Mouse (Mus musculus) intestine, embryonic 14.5 days (tissue): ENCODE measurements around the gene Myo1a. TPM values are rescaled to one million over a fixed set of nuclear protein-coding genes. Genes with fewer than 3 reads are reported as not detected.
"Not testable (repeated sequence)": the region's sequence is repeated elsewhere in the genome, so short reads cannot be mapped to it uniquely, and the experiment has no call there.

Experiments used
- ATAC-seq: fragments of 200-750 bp; cut with Nextera tagmentation; replicated peaks from 2 replicates; pipeline ENCODE4 v1.8.0; 2017; ENCODE audit warnings: low read depth, moderate number of reproducible peaks, moderate TSS enrichment, moderate library complexity; ENCODE audit not compliant: low FRiP score, low TSS enrichment
- DNase-seq: peaks from one replicate; pipeline ENCODE4 v3.0.0-alpha.2; 2018; ENCODE audit warnings: low spot score
- H3K27ac ChIP-seq: fragments of 300-500 bp; sonication (generic); 2 replicates; pipeline ENCODE4 v1.5.1; 2014; ENCODE audit warnings: low read depth, mild to moderate bottlenecking, control low read depth
- H3K27me3 ChIP-seq: fragments of 300-500 bp; sonication (generic); replicated peaks from 2 replicates; pipeline ENCODE4 v1.6.1; 2014; ENCODE audit warnings: low read length, control low read depth; ENCODE audit not compliant: control insufficient read depth, insufficient read depth
- H3K36me3 ChIP-seq: fragments of 300-500 bp; sonication (generic); 2 replicates; pipeline ENCODE4 v1.6.1; 2014; ENCODE audit warnings: low read length, control low read depth; ENCODE audit not compliant: control insufficient read depth, insufficient read depth
- H3K4me1 ChIP-seq: fragments of 300-500 bp; sonication (generic); replicated peaks from 2 replicates; pipeline ENCODE4 v1.6.1; 2014; ENCODE audit warnings: low read length, control low read depth, mixed read lengths; ENCODE audit not compliant: control insufficient read depth, insufficient read depth
- H3K4me2 ChIP-seq: fragments of 300-500 bp; sonication (generic); 2 replicates; pipeline ENCODE4 v1.6.1; 2014; ENCODE audit warnings: low read length
- H3K4me3 ChIP-seq: fragments of 300-500 bp; sonication (generic); 2 replicates; pipeline ENCODE4 v1.5.1; 2014; ENCODE audit warnings: low read depth, low read length, control low read depth, mixed read lengths
- H3K9ac ChIP-seq: fragments of 300-500 bp; sonication (generic); 2 replicates; pipeline ENCODE4 v1.6.1; 2014; ENCODE audit warnings: mild to moderate bottlenecking, low read length
- H3K9me3 ChIP-seq: fragments of 300-500 bp; sonication (generic); 2 replicates; pipeline ENCODE4 v1.6.1; 2016; ENCODE audit warnings: low read length, control low read depth; ENCODE audit not compliant: control insufficient read depth
- WGBS: fragments of 180-500 bp; shearing (Covaris S2); extraction: QIAGEN DNeasy Blood & Tissue Kit; methylation state at CpG from one replicate; pipeline ENCODE4 v1.1.7; 2014; 5-methylcytosine and 5-hydroxymethylcytosine counted together
- polyA plus RNA-seq: library from polyadenylated mRNA; unstranded; fragments of >200 nt; fragmentation: Nextera tagmentation; extraction: Ambion mirVana; gene quantifications from 2 replicates; pipeline ENCODE4 v1.2.1, GENCODE M21; 2014

Gene Myo1a
- polyA plus RNA-seq = 11.5 and 15.3 TPM in 2 replicates

DNA sequence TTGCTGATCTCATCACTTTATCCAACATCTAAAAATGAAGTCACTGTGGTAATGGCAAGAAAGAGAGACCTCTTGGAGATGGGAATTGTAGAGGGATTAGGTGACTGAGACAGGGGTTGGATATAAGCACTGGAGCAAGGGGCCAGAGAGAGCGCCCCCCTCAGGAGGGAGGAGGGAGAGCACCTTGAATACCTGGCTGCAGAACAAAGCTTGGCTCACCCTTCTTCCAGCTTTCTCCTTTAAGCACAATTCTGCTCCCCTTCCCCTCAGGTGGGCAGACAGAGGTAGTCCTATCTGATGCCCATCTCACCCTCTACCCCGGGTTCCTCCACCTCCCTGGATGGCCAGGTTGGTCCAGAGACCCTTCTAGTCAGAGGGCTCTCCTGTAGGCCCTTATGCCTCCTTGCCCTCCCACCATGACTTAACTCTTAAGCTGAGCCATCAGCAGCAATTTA, at the start of gene Myo1a:
Gene Myo1a, plus strand, starts transcription at position 405 of the 455 bp plus-strand sequence.
- DNase-seq = no peak
- WGBS = 75% methylated on average over 2 of the region's 2 CpGs
- ATAC-seq = no peak; the same call in 1 of the 2 replicates
- Histone ChIP-seq H3K9ac (no peak within 1 kb of the TSS), H3K4me2 (no peak within 1 kb of the TSS), H3K27ac (0 out of 2 replicates have a peak within 1 kb of the TSS, but pooled peaks have one; percentile 18), H3K4me1 (peaks cover 3% of the 10 kb centered on the region; the same call in 1 of the 2 replicates), H3K9me3 (no peaks in the 10 kb centered on the region), H3K36me3 (no peaks in the 10 kb centered on the region), H3K4me3 (no peak within 1 kb of the TSS), H3K27me3 (no peaks in the 10 kb centered on the region)

DNA sequence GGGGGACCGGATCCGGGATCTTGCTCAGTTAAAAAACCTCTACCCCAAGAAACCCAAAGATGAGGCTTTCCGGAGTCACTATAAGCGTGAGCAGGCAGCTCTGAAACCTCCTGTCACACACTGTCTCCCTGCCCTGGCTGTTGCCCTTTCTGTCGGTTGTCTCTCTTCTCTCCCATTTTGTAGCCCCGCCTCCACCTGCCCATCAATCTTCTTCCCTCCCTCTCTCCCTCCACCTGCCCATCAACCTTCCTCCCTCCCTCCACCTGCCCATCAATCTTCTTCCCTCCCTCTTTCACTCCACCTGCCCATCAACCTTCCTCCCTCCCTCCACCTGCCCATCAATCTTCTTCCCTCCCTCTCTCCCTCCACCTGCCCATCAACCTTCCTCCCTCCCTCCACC, 47.4 kb upstream of the Myo1a start:
- 56% methylated on average over 6 of the region's 6 CpGs for WGBS
- not testable (repeated sequence) for H3K9me3 ChIP-seq, H3K27ac ChIP-seq, H3K27me3 ChIP-seq, DNase-seq, ATAC-seq, H3K4me3 ChIP-seq, H3K4me2 ChIP-seq, H3K9ac ChIP-seq
- peaks cover 53% of the 10 kb centered on the region for H3K36me3 ChIP-seq
- peaks cover 17% of the 10 kb centered on the region for H3K4me1 ChIP-seq

DNA sequence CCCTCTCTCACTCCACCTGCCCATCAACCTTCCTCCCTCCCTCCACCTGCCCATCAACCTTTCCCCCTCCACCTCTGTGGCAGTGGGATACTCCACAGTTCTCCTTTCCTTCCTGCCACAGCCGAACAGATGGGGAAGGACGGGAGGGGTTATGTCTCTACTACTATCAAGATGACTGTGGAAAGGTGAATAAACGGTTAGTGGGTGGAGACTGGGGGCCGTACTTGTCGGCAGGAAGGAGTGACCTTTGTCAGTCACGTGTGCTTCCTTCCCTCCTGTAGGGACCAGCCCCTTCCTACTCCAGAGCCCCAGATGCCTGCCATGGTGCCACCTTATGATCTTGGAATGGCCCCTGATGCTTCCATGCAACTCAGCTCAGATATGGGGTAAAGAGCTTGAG, 46.9 kb upstream of the Myo1a start:
- Histone ChIP-seq H3K4me1 (peaks cover 22% of the 10 kb centered on the region), H3K36me3 (peaks cover 53% of the 10 kb centered on the region), H3K27me3 (no peaks in the 10 kb centered on the region), H3K9me3 (no peaks in the 10 kb centered on the region), H3K4me3 (0 out of 2 replicates have a peak overlapping the region, but pooled peaks have one; percentile 11), H3K27ac (no peak overlapping the region), H3K4me2 (peak overlapping the region; percentile 30), H3K9ac (no peak overlapping the region)
- 17% methylated on average over 6 of the region's 6 CpGs for WGBS
- no peak for DNase-seq
- ATAC-seq = peak; percentile 45

- peaks cover 36% of the 10 kb centered on the region for H3K4me1 ChIP-seq
- ATAC-seq (no peak), DNase-seq (no peak)
- no peak overlapping the region for H3K27ac ChIP-seq
- H3K9me3 ChIP-seq = no peaks in the 10 kb centered on the region
- no peak overlapping the region for H3K4me2 ChIP-seq
- no peak overlapping the region for H3K9ac ChIP-seq
- H3K27me3 ChIP-seq = no peaks in the 10 kb centered on the region
- WGBS = 54% methylated on average over 1 of the region's 1 CpGs
- no peak overlapping the region for H3K4me3 ChIP-seq
- peaks cover 52% of the 10 kb centered on the region for H3K36me3 ChIP-seq
Measured at GRCm38 (mm10) chr10:127659551-127659950, 45.4 kb upstream of the Myo1a start.

DNA sequence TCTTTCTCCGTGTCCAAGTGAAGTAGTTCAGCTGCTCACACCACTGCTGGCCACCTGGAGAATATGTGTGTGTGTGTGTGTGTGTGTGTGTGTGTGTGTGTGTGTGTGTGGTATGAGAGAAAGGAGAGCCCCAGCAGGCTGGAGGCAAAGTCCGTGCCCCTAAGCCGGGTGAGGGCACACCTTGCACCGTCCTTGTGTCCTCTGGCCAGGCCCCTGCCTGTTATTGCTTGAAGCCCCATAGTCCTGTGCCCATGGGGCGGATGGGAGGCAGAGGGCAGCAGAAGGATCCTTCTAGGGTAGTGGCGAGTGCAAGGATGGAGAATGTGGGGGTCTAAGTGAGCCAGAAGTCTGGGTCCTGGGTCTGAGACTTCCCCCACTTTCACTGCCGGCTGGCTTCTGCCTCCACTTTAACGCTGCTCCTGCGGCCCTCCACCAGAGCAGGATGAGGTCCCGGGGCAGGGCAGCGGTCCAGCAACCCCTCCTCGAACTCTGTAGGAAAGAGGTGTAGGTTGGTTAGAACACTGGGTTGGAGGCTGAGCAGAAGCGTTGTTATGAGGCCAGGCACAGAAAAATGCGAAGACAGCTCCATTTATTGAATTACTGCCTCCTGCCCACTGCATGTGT, 43.6 kb upstream of the Myo1a start:
- no peak for ATAC-seq
- Histone ChIP-seq H3K4me1 (peaks cover 51% of the 10 kb centered on the region), H3K4me3 (peak overlapping the region; percentile 24), H3K9ac (no peak overlapping the region; the same call in 1 of the 2 replicates), H3K4me2 (peak overlapping the region; percentile 44), H3K9me3 (no peaks in the 10 kb centered on the region), H3K27me3 (peaks cover 4% of the 10 kb centered on the region; the same call in 1 of the 2 replicates), H3K36me3 (peaks cover 40% of the 10 kb centered on the region), H3K27ac (peak overlapping the region; percentile 69)
- no peak for DNase-seq
- WGBS = 17% methylated on average over 14 of the region's 14 CpGs

DNA sequence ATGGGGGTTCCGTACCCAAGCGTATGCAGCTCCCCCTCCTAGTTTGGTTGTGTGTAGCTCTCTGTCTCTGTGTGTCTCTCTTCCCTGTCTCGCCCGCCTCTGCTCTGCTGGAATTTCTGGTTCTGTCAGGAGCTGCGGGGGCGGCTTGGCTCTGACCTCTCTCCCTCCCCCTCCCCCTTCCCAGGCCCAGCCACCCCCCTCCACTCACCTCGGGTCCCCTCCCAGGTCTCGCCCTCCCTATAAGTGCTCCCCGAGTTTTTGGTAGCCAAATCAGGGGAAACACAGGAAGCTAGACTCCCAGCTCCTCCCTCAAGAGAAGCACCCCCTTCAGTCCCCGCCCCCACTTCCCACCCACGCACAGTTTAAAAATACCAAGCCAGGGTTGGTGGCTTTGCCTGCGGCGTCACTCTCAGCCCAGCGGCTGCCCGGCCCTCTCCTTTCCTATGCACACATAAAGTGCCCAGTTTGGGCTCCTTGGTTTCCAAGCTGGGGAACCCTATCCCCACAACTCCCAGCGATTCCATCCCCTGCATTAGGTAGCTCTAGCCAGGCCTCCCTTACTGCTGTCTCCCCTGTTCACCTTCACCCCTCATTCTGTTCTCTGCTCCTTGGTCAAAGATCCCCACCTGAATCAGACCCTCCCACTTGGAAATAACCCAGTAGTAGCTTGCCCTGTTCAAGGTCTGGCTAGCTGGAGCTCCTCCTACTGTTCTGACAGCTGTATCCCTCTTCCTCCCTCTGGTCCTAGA, 42.9 kb upstream of the Myo1a start:
- Histone ChIP-seq H3K36me3 (peaks cover 36% of the 10 kb centered on the region), H3K9me3 (no peaks in the 10 kb centered on the region), H3K4me2 (peak overlapping the region; percentile 44), H3K27me3 (peaks cover 4% of the 10 kb centered on the region; the same call in 1 of the 2 replicates), H3K4me1 (peaks cover 52% of the 10 kb centered on the region), H3K9ac (no peak overlapping the region; the same call in 1 of the 2 replicates), H3K27ac (peak overlapping the region; percentile 69), H3K4me3 (peak overlapping the region; percentile 24)
- DNase-seq = peak; percentile 76
- 3% methylated on average over 16 of the region's 16 CpGs for WGBS
- peak; percentile 16 for ATAC-seq

- Histone ChIP-seq H3K27ac (peak overlapping the region; percentile 69), H3K9me3 (no peaks in the 10 kb centered on the region), H3K27me3 (peaks cover 4% of the 10 kb centered on the region; the same call in 1 of the 2 replicates), H3K9ac (no peak overlapping the region), H3K4me1 (peaks cover 59% of the 10 kb centered on the region), H3K36me3 (peaks cover 32% of the 10 kb centered on the region; the same call in 1 of the 2 replicates), H3K4me2 (peak overlapping the region; percentile 44), H3K4me3 (no peak overlapping the region)
- 26% methylated on average over 19 of the region's 19 CpGs for WGBS
- ATAC-seq (no peak), DNase-seq (no peak)
Measured at GRCm38 (mm10) chr10:127662666-127663253, 42.2 kb upstream of the Myo1a start.

- Histone ChIP-seq H3K27ac (no peak overlapping the region), H3K4me1 (peaks cover 67% of the 10 kb centered on the region), H3K9me3 (no peaks in the 10 kb centered on the region), H3K4me3 (no peak overlapping the region), H3K27me3 (peaks cover 4% of the 10 kb centered on the region; the same call in 1 of the 2 replicates), H3K36me3 (peaks cover 29% of the 10 kb centered on the region; the same call in 1 of the 2 replicates), H3K4me2 (peak overlapping the region; percentile 85), H3K9ac (no peak overlapping the region)
- DNase-seq (no peak), ATAC-seq (no peak)
- WGBS = 26% methylated on average over 5 of the region's 5 CpGs
Measured at GRCm38 (mm10) chr10:127663590-127663989, 41.4 kb upstream of the Myo1a start.
